Mouse (Mus musculus) left cerebral cortex, adult 8-10 months (tissue): Measurements from ENCODE around the gene Espn. TPM values are rescaled to one million over a fixed set of nuclear protein-coding genes. Genes with fewer than 3 reads are reported as not detected.

Source experiments
- DNase-seq, 2 experiments: peaks; one replicate each; pipeline ENCODE4 v3.0.0; 2022; ENCODE audit warnings: low spot score in 2 of 2
- total RNA-seq, 4 experiments: library from RNA; stranded (reverse); gene quantifications; 2 replicates each; pipeline ENCODE4 v1.2.4; 2022

The Espn gene
- total RNA-seq, 4 experiments from 2014 or later = 2.1 to 3.2 (median 2.6) TPM

- DNase-seq = no peak
These were observed 79.5 kb downstream of the Espn start for GRCm38 (mm10) chr4:152072655-152073054.

GRCm38 (mm10) chr4:152072121-152072601 is 80.0 kb downstream of the Espn start, which contains the start of gene Plekhg5:
Gene Plekhg5 (plus strand): TSS chr4:152072498.
- DNase-seq = no peak

GRCm38 (mm10) chr4:152070494-152071396 is 81.4 kb downstream of the Espn start:
- no peak for DNase-seq

Other genes starting within 250 kb of the Espn start
- 10 to 100 TPM; 51.5 to 75.7 (median 62.5) TPM for gene Dnajc11, start 218.7 kb downstream of the Espn start, total RNA-seq
- gene Thap3, start 163.4 kb downstream of the Espn start, total RNA-seq = 10 to 100 TPM; 17.5 to 27.0 (median 24.0) TPM
- gene Phf13, start 156.1 kb downstream of the Espn start, total RNA-seq = 10 to 100 TPM; 15.4 to 17.4 (median 15.8) TPM
- 10 to 100 TPM; 15.8 to 21.0 (median 19.3) TPM for gene Klhl21, start 143.6 kb downstream of the Espn start, total RNA-seq
- gene Zbtb48, start 124.7 kb downstream of the Espn start, total RNA-seq = 10 to 100 TPM; 11.7 to 17.5 (median 14.0) TPM
- under 1 TPM; 0.61 to 0.94 (median 0.73) TPM for gene Tas1r1, start 113.8 kb downstream of the Espn start, total RNA-seq
- 10 to 100 TPM; 15.7 to 18.2 (median 17.2) TPM for gene Nol9, start 113.0 kb downstream of the Espn start, total RNA-seq
- 10 to 100 TPM; 72.6 to 90.6 (median 82.4) TPM for gene Plekhg5, start 79.9 kb downstream of the Espn start, total RNA-seq
- 1 to 10 TPM; 4.3 to 9.8 (median 6.3) TPM for gene Tnfrsf25, start 36.4 kb downstream of the Espn start, total RNA-seq
- gene Hes2, start 6.5 kb upstream of the Espn start, total RNA-seq = not detected
- 100 to 1,000 TPM; 281 to 320 (median 303) TPM for gene Acot7, start 25.8 kb upstream of the Espn start, total RNA-seq
- 10 to 100 TPM; 27.5 to 40.2 (median 31.6) TPM for gene Gpr153, start 121.9 kb upstream of the Espn start, total RNA-seq
- gene Hes3, start 139.3 kb upstream of the Espn start, total RNA-seq = under 1 TPM; 0.21 to 0.44 (median 0.30) TPM
- 10 to 100 TPM; 44.7 to 51.1 (median 47.3) TPM for gene Icmt, start 144.9 kb upstream of the Espn start, total RNA-seq
- 10 to 100 TPM; 15.5 to 24.1 (median 19.5) TPM for gene Rnf207, start 166.6 kb upstream of the Espn start, total RNA-seq
- gene Rpl22, start 173.4 kb upstream of the Espn start, total RNA-seq = 100 to 1,000 TPM; 153 to 206 (median 187) TPM
- gene Chd5, start 186.3 kb upstream of the Espn start, total RNA-seq = 100 to 1,000 TPM; 152 to 165 (median 162) TPM